Mouse (Mus musculus) kidney, adult 2 months (tissue): ENCODE data around the gene Stat5a.

ENCODE experiments used
- CTCF ChIP-seq: fragments of 200-500 bp; conservative IDR thresholded peaks from 2 replicates; pipeline ENCODE4 v1.5.1; 2011; ENCODE audit warnings: low read depth, mild to moderate bottlenecking, control low read depth, low read length, moderate library complexity, mixed read lengths; ENCODE audit not compliant: insufficient read depth, insufficient read length
- POLR2A ChIP-seq: fragments of 200-500 bp; IDR thresholded peaks from one replicate; pipeline ENCODE4 v1.6.1; 2011; ENCODE audit warnings: low read depth, low read length, control low read depth

GRCm38 (mm10) chr11:100855178-100855577 lies 4.0 kb upstream of the Stat5a start:
- TF ChIP-seq POLR2A (no peak), CTCF (no peak)
